Mouse (Mus musculus): ENCODE results near the gene Prmt3.

DNA sequence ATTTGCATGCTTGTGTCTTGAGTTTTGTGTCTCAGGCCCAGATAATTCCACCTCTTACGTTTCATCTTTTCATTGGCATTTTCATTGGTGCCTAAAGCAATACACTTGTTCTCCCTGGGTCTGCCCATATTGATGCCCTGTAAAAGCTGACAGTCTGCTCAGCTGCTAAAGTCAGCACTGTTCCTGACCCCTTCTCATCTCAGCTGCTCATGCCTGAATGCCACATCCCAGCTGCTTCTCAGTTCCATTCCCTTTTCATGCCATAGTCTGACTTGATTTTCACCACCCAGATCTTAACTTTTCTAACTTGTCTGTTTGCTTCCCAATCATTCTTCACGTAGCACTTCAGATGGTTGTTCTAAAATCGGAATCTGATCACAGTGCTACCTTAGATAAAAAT is 47.3 kb downstream of the Prmt3 start:
- TF ChIP-seq GATA1 (IDR thresholded peaks at IDR 0.05; ENCODE audit: borderline replicate concordance, low read length) (no peak), FLI1 (IDR thresholded peaks at IDR 0.05; ENCODE audit: low read length) (no peak)
